Mouse (Mus musculus) limb, embryonic 11.5 days (tissue): ENCODE measurements at regions not wholly inside any gene's neighbourhood (a gene's known extent, or its start where the extent isn't known, plus 50 kb on each side); places are given as distances from the start of the nearest gene placed in this dataset.
A peak's percentile ranks its signal among the peaks of the same experiment; 100 is the strongest.

Experiments
- ATAC-seq: fragments of 200-750 bp; cut with Nextera tagmentation; 2 replicates; pipeline ENCODE4 v1.8.0; 2017; ENCODE audit warnings: low read depth; ENCODE audit not compliant: insufficient number of reproducible peaks, low FRiP score, low TSS enrichment
- DNase-seq: peaks from one replicate; pipeline ENCODE4 v3.0.0-alpha.2; 2015; ENCODE audit warnings: low spot score
- H3K27ac ChIP-seq: fragments of 300-500 bp; sonication (generic); replicated peaks from 2 replicates; pipeline ENCODE4 v1.5.1; 2014; ENCODE audit warnings: low read depth, mild to moderate bottlenecking, low read length
- H3K27me3 ChIP-seq: fragments of 300-500 bp; sonication (generic); 2 replicates; pipeline ENCODE4 v1.6.1; 2014; ENCODE audit warnings: mild to moderate bottlenecking, low read length, mixed read lengths; ENCODE audit not compliant: control insufficient read depth, insufficient read depth
- H3K36me3 ChIP-seq: fragments of 300-500 bp; sonication (generic); 2 replicates; pipeline ENCODE4 v1.6.1; 2014; ENCODE audit warnings: mild to moderate bottlenecking, low read length, moderate library complexity, mixed read lengths; ENCODE audit not compliant: control insufficient read depth, insufficient read depth
- H3K4me1 ChIP-seq: fragments of 300-500 bp; sonication (generic); 2 replicates; pipeline ENCODE4 v1.6.1; 2014; ENCODE audit warnings: low read length, mixed read lengths; ENCODE audit not compliant: control insufficient read depth, insufficient read depth
- H3K4me2 ChIP-seq: fragments of 300-500 bp; sonication (generic); 2 replicates; pipeline ENCODE4 v1.6.1; 2014; ENCODE audit warnings: low read depth, mild to moderate bottlenecking, moderate library complexity; ENCODE audit not compliant: severe bottlenecking
- H3K4me3 ChIP-seq: fragments of 300-500 bp; sonication (generic); 2 replicates; pipeline ENCODE4 v1.5.1; 2014; ENCODE audit warnings: low read depth, low read length
- H3K9ac ChIP-seq: fragments of 300-500 bp; sonication (generic); 2 replicates; pipeline ENCODE4 v1.6.1; 2014; ENCODE audit warnings: mild to moderate bottlenecking, low read length
- H3K9me3 ChIP-seq: fragments of 300-500 bp; sonication (generic); 2 replicates; pipeline ENCODE4 v1.6.1; 2016; ENCODE audit warnings: low read length; ENCODE audit not compliant: control insufficient read depth
- WGBS: fragments of 180-500 bp; shearing (Covaris S2); extraction: QIAGEN DNeasy Blood & Tissue Kit; methylation state at CpG from one replicate; pipeline ENCODE4 v1.1.7; 2014; 5-methylcytosine and 5-hydroxymethylcytosine counted together

DNA sequence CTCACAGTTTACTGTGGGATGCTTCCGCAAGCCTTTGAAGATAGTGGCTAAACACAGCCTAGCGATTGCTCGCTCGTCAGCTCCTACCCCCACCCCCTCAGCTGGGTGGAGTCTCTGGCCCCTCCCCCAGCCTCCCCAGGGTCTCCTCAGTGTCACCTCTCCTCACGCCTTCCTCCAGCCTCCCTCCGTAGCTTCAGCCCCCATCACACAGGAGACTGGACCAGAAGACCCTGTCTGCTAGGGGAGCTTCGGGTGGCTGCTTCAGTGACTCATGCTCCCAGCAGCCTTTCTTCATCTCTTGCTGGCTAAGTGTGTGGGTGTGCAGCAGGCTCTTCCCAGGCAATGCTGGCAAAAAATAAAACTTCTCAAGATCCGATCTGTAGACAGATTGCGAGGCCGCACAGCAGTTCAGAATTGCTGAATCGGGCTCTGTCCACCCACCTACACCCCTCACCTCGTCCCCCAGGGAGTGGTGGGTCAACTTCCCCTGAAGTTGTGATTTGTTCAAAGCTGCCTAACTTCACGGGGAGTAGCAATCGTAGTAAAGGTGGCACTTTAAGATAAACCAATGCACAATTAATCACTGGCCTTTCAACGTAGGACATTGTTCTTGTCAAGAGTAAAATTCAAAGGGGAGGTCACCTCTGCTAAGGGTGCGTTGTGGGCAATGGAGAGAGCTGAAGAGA lies 61.2 kb upstream of the Ankrd28 start:
- H3K9ac ChIP-seq = 0 out of 2 replicates have a peak overlapping the region, but pooled peaks have one; percentile 45
- no peak overlapping the region for H3K27ac ChIP-seq
- H3K4me3 ChIP-seq = no peak overlapping the region
- DNase-seq = peak; percentile 61
- H3K9me3 ChIP-seq = no peaks in the 10 kb centered on the region
- no peak for ATAC-seq
- 7% methylated on average over 16 of the region's 16 CpGs for WGBS
- no peaks in the 10 kb centered on the region for H3K27me3 ChIP-seq
- peak overlapping the region; percentile 32; the same call in 1 of the 2 replicates for H3K4me2 ChIP-seq
- no peaks in the 10 kb centered on the region for H3K36me3 ChIP-seq
- H3K4me1 ChIP-seq = peaks cover 7% of the 10 kb centered on the region

DNA sequence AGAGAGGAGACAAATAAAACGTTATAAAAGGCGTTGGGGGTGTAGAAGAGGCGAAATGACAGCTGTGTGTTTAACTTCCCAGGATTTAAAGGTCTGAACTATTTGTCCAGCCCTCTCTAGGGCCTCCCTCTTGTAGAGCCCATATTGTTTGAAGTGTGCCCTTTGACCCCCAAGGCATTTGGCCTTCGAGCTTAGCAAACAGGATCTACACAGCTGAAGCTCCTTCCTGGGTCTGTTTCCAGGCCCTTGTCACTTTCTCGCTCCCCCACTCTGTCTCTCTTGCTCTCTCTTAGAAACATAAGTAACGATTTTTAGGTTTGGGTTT lies 61.7 kb upstream of the Ankrd28 start:
- no peaks in the 10 kb centered on the region for H3K9me3 ChIP-seq
- no peak overlapping the region for H3K4me3 ChIP-seq
- 9% methylated on average over 6 of the region's 6 CpGs for WGBS
- no peak overlapping the region for H3K4me2 ChIP-seq
- ATAC-seq (no peak), DNase-seq (no peak)
- H3K4me1 ChIP-seq = peaks cover 7% of the 10 kb centered on the region
- no peak overlapping the region for H3K27ac ChIP-seq
- H3K36me3 ChIP-seq = no peaks in the 10 kb centered on the region
- H3K9ac ChIP-seq = no peak overlapping the region
- H3K27me3 ChIP-seq = no peaks in the 10 kb centered on the region

DNA sequence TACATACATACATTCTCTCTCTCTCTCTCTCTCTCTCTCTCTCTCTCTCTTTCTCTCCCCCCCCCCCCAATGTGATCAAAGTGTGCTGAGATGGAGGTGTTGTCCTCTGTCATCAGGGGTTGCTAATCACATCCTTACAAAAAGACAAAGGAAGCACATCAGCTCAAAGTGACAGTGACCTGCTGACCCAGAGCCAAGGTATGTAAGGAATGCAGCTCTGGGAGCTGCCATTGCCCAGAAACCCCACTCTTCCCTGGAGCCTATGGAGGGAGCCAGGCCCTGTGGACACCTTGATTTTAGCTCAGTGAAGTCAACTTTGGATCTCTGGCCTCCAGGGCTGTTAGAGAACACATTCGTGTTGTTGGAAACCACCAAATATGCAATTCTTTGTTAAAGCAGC lies 66.0 kb upstream of the Ankrd28 start:
- Histone ChIP-seq H3K27ac (no peak overlapping the region), H3K27me3 (no peaks in the 10 kb centered on the region), H3K9me3 (no peaks in the 10 kb centered on the region), H3K4me1 (peaks cover 6% of the 10 kb centered on the region), H3K36me3 (no peaks in the 10 kb centered on the region), H3K4me2 (no peak overlapping the region), H3K9ac (no peak overlapping the region), H3K4me3 (no peak overlapping the region)
- 68% methylated on average over 1 of the region's 1 CpGs for WGBS
- ATAC-seq = no peak
- DNase-seq = no peak

DNA sequence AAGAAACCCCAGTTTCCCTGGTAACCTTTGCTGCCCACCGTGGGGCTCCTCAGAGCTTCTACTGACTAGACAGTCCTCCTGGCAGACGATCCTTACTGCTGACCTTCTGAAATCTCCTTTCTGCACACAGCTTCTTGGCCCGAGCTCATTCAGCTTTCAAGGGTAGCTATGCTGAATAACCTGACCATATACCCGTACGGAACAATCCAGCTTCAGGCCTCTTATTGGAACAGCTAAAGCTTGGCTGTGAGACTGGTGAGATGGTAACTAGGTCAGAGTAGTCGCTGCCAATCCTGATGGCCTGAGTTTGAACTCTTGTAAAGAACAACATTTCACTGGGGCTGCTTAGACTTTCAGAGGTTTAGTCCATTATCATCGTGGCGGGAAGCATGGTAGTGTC lies 69.1 kb upstream of the Ankrd28 start:
- no peak overlapping the region for H3K9ac ChIP-seq
- no peak overlapping the region for H3K4me3 ChIP-seq
- no peaks in the 10 kb centered on the region for H3K27me3 ChIP-seq
- H3K4me1 ChIP-seq = no peaks in the 10 kb centered on the region
- ATAC-seq = no peak
- no peak overlapping the region for H3K27ac ChIP-seq
- WGBS = 80% methylated on average over 8 of the region's 8 CpGs
- H3K9me3 ChIP-seq = no peaks in the 10 kb centered on the region
- no peak overlapping the region for H3K4me2 ChIP-seq
- no peak for DNase-seq
- no peaks in the 10 kb centered on the region for H3K36me3 ChIP-seq

DNA sequence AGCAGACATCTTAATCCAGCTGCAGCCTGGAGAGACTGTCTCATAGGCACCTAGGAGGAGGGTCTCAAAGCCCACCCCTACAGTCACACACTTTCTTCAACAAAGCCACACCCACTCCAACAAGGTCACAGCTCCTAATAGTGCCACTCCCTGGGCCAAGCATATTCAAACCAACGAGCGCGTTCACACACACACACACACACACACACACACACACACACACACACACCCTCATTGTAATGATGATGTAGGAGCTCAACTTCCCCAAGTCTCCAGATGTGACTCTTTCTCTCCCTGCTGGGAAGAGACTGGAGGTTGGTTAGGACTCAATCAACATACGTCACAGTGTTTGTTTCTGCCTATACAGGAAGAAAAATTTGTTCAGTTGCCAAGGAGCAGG lies 69.5 kb upstream of the Ankrd28 start:
- DNase-seq (no peak), ATAC-seq (no peak)
- no peak overlapping the region for H3K27ac ChIP-seq
- 87% methylated on average over 4 of the region's 4 CpGs for WGBS
- H3K9me3 ChIP-seq = no peaks in the 10 kb centered on the region
- H3K36me3 ChIP-seq = no peaks in the 10 kb centered on the region
- H3K27me3 ChIP-seq = no peaks in the 10 kb centered on the region
- H3K4me1 ChIP-seq = no peaks in the 10 kb centered on the region
- no peak overlapping the region for H3K4me3 ChIP-seq
- no peak overlapping the region for H3K9ac ChIP-seq
- H3K4me2 ChIP-seq = no peak overlapping the region

DNA sequence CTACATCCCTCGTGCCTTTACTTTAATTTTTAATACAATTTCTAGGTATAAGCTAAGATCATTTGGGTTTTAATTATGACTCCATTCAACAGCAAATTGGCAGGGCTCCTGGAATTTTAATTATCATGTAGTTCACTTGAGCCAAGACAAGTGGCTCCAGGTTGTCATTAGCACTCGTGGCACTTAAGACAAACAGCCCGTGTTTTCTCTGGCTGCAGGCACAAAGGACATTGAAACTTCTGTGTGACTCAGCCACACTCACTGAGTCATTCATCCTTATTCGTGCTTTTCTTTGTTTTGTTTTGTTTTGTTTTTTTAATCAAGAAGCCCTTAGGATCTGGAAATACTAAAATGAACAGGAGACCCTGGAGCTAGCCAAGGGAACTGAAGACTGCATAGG lies 71.5 kb upstream of the Ankrd28 start:
- Histone ChIP-seq H3K9ac (no peak overlapping the region), H3K9me3 (no peaks in the 10 kb centered on the region), H3K27ac (no peak overlapping the region), H3K36me3 (no peaks in the 10 kb centered on the region), H3K4me1 (no peaks in the 10 kb centered on the region), H3K4me3 (no peak overlapping the region), H3K27me3 (no peaks in the 10 kb centered on the region), H3K4me2 (no peak overlapping the region)
- DNase-seq (no peak), ATAC-seq (no peak)
- 49% methylated on average over 4 of the region's 4 CpGs for WGBS

DNA sequence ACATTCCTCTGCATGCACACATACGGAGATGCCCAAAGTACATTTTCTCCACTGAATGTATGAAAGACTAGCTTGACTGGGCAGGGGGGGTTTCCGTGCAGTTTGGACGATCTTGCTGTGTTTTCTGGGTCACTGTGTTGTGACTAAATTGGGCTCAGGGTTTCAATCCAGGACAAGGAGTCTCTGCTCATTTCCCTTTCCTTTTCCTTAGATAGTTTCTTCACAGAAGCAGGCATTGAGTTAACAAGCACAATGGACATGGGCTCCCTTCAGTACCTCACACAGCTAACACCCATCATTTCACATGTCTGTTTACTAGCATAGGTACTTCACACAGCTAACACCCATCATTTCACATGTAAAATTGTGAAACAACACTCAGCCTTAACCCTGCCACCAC lies 73.2 kb upstream of the Ankrd28 start:
- 90% methylated on average over 3 of the region's 3 CpGs for WGBS
- ATAC-seq (no peak), DNase-seq (no peak)
- H3K4me2 ChIP-seq = no peak overlapping the region
- H3K27me3 ChIP-seq = no peaks in the 10 kb centered on the region
- H3K36me3 ChIP-seq = no peaks in the 10 kb centered on the region
- H3K4me1 ChIP-seq = no peaks in the 10 kb centered on the region
- no peak overlapping the region for H3K9ac ChIP-seq
- no peaks in the 10 kb centered on the region for H3K9me3 ChIP-seq
- H3K27ac ChIP-seq = no peak overlapping the region
- H3K4me3 ChIP-seq = no peak overlapping the region

DNA sequence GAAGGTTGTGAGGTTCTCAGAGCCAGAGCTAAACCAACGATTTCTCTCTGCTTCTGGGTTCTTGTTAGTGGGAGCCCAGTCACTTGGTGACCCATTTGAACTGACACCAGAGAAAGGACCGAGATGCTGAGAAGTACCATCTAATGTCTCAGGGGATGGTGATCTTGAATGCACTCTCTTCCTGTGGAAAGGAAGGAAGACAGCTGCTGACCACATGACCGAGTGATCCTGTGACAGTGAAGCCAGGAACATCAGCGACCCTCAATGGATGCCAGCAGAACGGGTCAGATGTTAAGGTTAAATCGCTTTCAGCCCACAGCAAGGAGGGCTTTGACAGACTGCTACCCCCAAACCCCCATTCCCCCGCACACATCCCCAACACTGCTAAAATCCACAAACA lies 78.1 kb upstream of the Ankrd28 start:
- no peak overlapping the region for H3K9ac ChIP-seq
- no peaks in the 10 kb centered on the region for H3K9me3 ChIP-seq
- H3K4me3 ChIP-seq = no peak overlapping the region
- no peak overlapping the region for H3K27ac ChIP-seq
- no peak overlapping the region for H3K4me2 ChIP-seq
- ATAC-seq (no peak), DNase-seq (no peak)
- H3K27me3 ChIP-seq = no peaks in the 10 kb centered on the region
- no peaks in the 10 kb centered on the region for H3K4me1 ChIP-seq
- WGBS = 68% methylated on average over 7 of the region's 7 CpGs
- H3K36me3 ChIP-seq = no peaks in the 10 kb centered on the region

DNA sequence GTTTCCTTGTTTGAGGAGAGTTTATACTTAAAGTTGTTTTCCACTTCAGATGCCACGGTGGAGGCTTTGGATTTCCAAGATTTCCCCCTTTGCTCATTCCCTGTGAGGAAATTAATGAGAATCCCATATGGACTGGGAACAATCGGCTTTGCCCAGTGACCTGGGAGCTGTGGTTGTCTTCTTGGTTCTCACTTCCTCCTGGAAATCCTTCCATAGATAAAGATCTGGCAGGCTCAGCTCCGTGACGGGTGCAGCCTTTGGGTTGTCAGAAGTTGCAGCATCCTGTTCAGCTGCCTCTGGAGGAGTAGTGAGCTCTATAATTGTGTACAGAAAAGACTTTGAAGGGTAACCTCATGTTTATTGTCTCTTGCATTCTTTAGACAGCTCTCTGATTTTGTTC lies 78.8 kb upstream of the Ankrd28 start:
- DNase-seq = no peak
- Histone ChIP-seq H3K9me3 (no peaks in the 10 kb centered on the region), H3K9ac (no peak overlapping the region), H3K4me2 (no peak overlapping the region), H3K27me3 (no peaks in the 10 kb centered on the region), H3K4me1 (no peaks in the 10 kb centered on the region), H3K27ac (no peak overlapping the region), H3K4me3 (no peak overlapping the region), H3K36me3 (no peaks in the 10 kb centered on the region)
- WGBS = 45% methylated on average over 4 of the region's 4 CpGs
- no peak for ATAC-seq
